Mouse (Mus musculus) small intestine, adult 2 months (tissue): Measurements from ENCODE around the gene Supt3.

Source experiments
- CTCF ChIP-seq: fragments of 200-500 bp; IDR thresholded peaks from 2 replicates; pipeline ENCODE4 v1.5.1; 2012; ENCODE audit warnings: low read depth, mild to moderate bottlenecking, control low read depth, inconsistent platforms, low read length, moderate library complexity, mixed read lengths; ENCODE audit not compliant: insufficient replicate concordance, insufficient read length; ENCODE audit errors: extremely low read depth
- POLR2A ChIP-seq: fragments of 200-500 bp; IDR thresholded peaks from 2 replicates; pipeline ENCODE4 v1.6.1; 2012; ENCODE audit warnings: low read depth, mild to moderate bottlenecking, control low read depth, inconsistent platforms, low read length, moderate library complexity

- no peak for TF ChIP-seq CTCF
- no peak for TF ChIP-seq POLR2A
These were observed 356.8 kb downstream of the Supt3 start for GRCm38 (mm10) chr17:45133501-45134400.
